Mouse (Mus musculus): Measurements from ENCODE around the gene Ran. TPM values are rescaled to one million over a fixed set of nuclear protein-coding genes. Genes with fewer than 3 reads are reported as not detected.

Gene Ran
- polyA plus RNA-seq, 1 experiment = 816 TPM

DNA sequence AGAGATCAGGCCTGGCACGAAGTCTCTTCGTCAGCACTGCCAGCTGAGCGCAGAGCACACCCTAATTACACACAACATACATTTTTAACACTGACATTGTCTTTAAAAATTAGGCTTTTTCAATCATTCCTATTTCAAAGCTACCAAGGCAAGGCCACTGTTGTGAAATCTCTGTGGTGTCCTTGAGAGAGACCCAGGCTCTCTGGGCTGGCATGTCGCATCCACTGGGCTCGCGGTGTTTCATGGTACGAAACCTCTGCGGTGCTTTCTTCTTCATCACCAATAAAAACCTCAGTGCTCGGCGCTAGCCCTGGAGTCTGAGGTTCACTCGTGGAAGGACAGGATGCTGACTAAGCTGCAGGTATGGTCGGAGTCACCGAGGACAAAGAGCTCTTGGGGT is 33.9 kb upstream of the Ran start:
- Histone ChIP-seq H3K27me3 (ENCODE audit: control insufficient read depth) (no peaks in the 10 kb centered on the region), H3K4me3 (replicated peaks) (no peak overlapping the region), H3K9me3 (ENCODE audit: control insufficient read depth, low read length) (no peaks in the 10 kb centered on the region), H3K36me3 (ENCODE audit: control insufficient read depth) (peaks cover 73% of the 10 kb centered on the region), H3K4me1 (ENCODE audit: control insufficient read depth) (peaks cover 4% of the 10 kb centered on the region)
- no peak for TF ChIP-seq GATA1 (IDR thresholded peaks at IDR 0.05; ENCODE audit: low read length)
- TF ChIP-seq TAL1 (IDR thresholded peaks at IDR 0.05; ENCODE audit: low read length) = no peak

DNA sequence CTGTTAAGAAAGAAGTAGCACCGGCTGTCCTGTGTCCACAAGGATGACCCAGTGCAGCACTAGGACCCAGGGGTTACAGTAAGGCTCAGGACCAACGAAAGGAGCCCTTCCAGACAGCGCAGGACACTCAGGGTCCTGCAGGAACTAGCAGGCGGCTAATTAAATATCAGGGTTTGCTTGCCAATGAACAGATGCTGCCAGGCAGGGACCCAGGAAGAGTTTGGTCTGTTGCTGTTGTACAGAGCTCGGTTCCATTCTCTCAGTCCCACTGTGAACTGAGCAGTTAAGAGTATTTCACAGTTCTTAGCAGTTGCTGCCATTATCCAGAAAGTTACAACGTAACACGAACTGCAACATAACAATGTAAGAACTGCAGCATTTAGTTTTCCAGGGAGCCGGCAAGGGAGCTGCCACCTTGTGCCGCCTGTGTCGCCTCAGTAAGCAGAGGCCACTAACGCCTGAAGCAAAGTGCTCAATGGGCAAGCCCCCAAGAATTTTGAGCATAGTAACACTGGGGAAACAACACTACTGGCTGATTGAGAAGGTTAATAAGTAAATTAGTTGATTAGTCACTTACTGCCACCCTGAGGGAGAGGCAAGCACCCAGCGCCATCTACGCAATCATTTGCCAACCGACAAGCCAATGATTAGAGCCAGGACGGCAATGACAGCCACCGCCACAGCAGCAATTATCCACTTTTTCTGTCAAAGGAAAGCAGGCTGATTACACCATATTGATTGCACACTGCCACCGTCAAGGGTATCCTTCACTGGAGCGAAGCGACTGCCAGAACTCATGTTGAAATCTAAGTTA is 32.5 kb upstream of the Ran start:
- H3K27me3 ChIP-seq (ENCODE audit: control insufficient read depth) = no peaks in the 10 kb centered on the region
- no peak for TF ChIP-seq GATA1 (IDR thresholded peaks at IDR 0.05; ENCODE audit: low read length)
- TF ChIP-seq TAL1 (IDR thresholded peaks at IDR 0.05; ENCODE audit: low read length) = no peak
- no peak overlapping the region for H3K4me3 ChIP-seq (replicated peaks)
- peaks cover 87% of the 10 kb centered on the region for H3K36me3 ChIP-seq (ENCODE audit: control insufficient read depth)
- no peaks in the 10 kb centered on the region; the same call in 1 of the 2 replicates for H3K4me1 ChIP-seq (ENCODE audit: control insufficient read depth)
- no peaks in the 10 kb centered on the region for H3K9me3 ChIP-seq (ENCODE audit: control insufficient read depth, low read length)

DNA sequence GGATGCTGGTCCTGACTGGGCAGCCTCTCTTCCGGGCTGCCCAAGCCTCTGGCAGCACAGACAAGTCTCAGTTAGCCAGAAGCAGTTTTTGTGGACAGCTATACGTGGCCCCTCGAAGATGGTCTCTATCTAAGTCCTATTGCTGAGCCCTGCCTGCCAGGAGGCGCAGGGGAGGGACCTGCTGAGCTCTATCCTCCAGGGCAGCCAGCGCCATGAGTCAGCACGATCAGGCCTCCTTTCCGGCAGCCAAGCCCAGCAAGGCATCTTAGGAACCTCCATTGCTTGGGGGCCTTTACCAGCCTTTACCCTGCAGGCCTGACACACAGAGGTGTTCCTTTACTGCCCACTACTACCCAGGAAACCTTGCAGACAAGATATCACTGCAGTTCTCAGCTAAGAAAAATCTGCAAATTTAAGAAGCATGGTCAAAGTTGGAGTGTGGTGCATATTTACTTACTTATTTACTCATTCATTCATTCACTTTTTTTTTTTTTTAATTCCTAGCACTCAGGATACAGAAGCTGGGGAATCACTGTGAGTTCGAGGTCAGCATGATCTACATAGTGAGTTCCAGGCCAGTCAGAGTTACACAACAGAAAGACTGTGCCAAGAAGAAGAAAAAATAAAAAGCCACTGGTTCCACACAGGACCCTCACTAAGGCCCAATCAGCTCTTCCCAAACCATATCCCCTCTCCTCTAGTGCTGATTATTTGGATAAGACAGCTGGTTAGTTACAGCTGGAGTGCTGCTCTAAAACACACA is 19.0 kb upstream of the Ran start:
- peaks cover 99% of the 10 kb centered on the region for H3K36me3 ChIP-seq (ENCODE audit: control insufficient read depth)
- H3K4me1 ChIP-seq (ENCODE audit: control insufficient read depth) = peaks cover 85% of the 10 kb centered on the region

DNA sequence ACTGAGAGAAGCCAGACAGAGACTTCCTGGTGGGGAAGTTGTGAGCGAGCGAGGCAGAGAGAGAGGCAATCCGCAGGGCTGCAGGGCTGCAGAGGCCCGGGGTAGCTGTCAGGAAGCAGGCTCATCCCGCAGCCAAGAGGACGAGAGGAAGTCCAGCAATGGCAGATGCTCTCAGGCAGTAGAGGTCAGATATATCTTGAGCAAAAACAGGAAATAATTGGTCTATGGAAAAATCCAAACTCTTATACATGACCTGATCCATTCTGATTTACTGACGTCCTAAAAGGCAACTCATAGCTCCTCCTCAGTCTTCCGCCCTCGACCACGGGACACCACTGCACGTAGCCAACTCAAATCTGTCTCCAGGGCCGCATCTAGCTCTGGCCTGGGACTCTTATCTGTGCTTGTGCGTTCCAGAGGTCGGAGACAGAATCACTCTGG is 17.3 kb upstream of the Ran start:
- Histone ChIP-seq H3K27me3 (ENCODE audit: control insufficient read depth) (no peaks in the 10 kb centered on the region), H3K4me1 (ENCODE audit: control insufficient read depth) (peaks cover 88% of the 10 kb centered on the region), H3K9me3 (ENCODE audit: control insufficient read depth, low read length) (no peaks in the 10 kb centered on the region), H3K36me3 (ENCODE audit: control insufficient read depth) (peaks cover 97% of the 10 kb centered on the region), H3K4me3 (replicated peaks) (peak overlapping the region; percentile 46)
- no peak for TF ChIP-seq GATA1 (IDR thresholded peaks at IDR 0.05; ENCODE audit: low read length)
- no peak for TF ChIP-seq TAL1 (IDR thresholded peaks at IDR 0.05; ENCODE audit: low read length)

More for the DNA sequence above, 19.0 kb upstream of the Ran start:
- Histone ChIP-seq H3K4me3 (replicated peaks) (peak overlapping the region; percentile 56), H3K9me3 (ENCODE audit: control insufficient read depth, low read length) (no peaks in the 10 kb centered on the region), H3K27me3 (ENCODE audit: control insufficient read depth) (no peaks in the 10 kb centered on the region)
- TF ChIP-seq TAL1 (IDR thresholded peaks at IDR 0.05; ENCODE audit: low read length) (no peak), GATA1 (IDR thresholded peaks at IDR 0.05; ENCODE audit: low read length) (no peak)

DNA sequence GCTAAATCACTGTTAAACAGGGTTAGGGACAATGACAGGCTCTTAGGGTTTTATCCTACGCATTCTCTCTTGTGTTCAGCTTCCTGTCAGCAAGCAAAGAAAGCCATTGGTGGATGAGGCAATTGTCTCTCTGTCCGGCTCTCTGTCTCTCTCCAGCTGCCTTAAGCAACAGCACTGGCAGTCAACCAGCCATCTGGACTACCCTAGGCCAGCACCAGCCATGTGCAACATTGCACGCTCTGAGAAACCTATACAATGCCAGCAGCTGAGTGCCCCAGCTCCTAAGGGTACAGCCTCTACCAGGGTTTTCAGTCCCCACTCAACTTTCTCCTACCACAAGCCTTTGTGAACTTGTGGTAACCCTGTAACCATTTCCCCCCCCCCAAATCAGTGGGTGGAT is 14.5 kb upstream of the Ran start:
- no peak for TF ChIP-seq TAL1 (IDR thresholded peaks at IDR 0.05; ENCODE audit: low read length)
- no peak for TF ChIP-seq GATA1 (IDR thresholded peaks at IDR 0.05; ENCODE audit: low read length)
- peak overlapping the region; percentile 91 for H3K4me3 ChIP-seq (replicated peaks)
- peaks cover 86% of the 10 kb centered on the region for H3K4me1 ChIP-seq (ENCODE audit: control insufficient read depth)

DNA sequence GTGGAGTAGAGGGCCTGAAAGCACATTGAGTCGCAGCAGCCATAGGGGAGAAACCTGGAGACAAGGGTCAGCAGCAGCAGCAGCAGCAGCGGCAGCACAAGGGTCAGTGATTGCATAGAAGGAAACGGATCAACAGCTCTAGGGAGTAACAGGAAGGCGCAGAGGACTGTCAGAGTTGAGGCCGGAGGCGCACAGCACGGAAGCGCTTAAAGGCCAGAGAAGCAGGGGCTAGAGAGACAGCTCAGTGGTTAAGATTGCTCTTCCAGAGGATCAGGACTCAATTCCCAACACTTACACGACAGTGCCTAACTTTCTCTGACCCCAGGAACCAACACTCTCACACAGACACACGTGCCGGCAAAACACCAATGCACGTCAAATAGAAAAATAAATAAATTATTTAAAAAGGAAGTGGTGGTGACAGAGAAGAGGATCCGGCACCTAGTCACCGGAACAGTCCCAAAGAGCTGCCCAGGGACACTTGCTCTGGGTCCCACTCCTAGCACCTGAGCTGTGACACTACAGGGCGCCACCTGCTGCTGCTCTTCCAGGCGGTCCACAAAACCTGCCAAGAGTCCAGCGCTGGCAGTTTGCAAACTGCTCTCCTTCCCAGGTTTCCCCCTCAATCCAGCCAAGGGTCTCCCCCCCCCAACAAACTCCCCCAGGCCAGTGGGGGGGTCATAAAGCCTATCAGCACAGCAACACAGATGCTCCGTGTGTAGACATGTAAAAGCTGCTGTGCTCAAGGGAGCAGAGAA is 13.7 kb upstream of the Ran start:
- H3K4me3 ChIP-seq (replicated peaks) = peak overlapping the region; percentile 91

More for the DNA sequence above, 14.5 kb upstream of the Ran start:
- H3K36me3 ChIP-seq (ENCODE audit: control insufficient read depth) = peaks cover 68% of the 10 kb centered on the region
- H3K27me3 ChIP-seq (ENCODE audit: control insufficient read depth) = no peaks in the 10 kb centered on the region
- no peaks in the 10 kb centered on the region for H3K9me3 ChIP-seq (ENCODE audit: control insufficient read depth, low read length)

DNA sequence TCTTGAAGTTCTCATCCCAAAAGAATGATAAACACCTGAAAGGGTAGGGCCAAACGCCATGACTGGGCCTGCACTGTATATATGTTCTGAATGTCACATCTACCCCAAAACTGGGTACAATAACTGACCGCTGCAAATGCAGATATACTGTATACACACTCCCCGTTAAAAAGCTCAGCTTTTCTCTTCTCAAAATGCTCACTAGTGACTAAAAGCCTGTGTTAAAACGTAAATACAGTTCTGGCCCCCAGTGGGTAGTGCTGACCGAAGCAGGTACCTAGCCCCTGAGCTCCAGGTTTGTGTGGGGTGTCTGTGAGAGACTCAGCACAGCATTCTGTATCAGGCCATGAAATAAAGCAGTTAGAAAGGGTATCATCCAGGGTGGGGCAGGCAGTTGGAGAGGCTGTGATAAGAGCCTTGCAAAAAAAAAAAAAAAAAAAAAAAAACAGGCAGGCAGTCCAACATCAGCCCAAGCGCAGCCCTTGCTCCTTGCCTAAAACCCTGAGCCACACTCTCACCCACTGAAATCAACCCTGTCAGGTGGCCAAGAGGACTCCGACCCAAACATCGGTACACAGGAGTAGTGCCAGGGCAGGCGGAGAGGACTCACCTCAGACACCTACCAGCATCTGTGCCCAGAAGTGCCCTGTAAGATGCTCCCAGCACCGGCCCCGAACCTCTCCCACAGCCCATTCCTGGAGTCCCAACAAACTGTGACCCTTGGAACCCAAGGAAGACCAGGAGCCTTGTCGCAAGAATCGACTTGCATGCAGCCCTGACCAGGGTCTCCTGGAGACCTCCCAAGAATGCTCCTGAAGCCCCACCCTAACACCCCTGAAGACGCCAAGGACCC is 12.5 kb upstream of the Ran start:
- Histone ChIP-seq H3K4me1 (ENCODE audit: control insufficient read depth) (peaks cover 72% of the 10 kb centered on the region), H3K27me3 (ENCODE audit: control insufficient read depth) (no peaks in the 10 kb centered on the region), H3K36me3 (ENCODE audit: control insufficient read depth) (peaks cover 50% of the 10 kb centered on the region), H3K9me3 (ENCODE audit: control insufficient read depth, low read length) (no peaks in the 10 kb centered on the region), H3K4me3 (replicated peaks) (peak overlapping the region; percentile 91)
- TF ChIP-seq TAL1 (IDR thresholded peaks at IDR 0.05; ENCODE audit: low read length) = peak; percentile 26; the same call in 1 of the 3 replicates
- peak; percentile 65 for TF ChIP-seq GATA1 (IDR thresholded peaks at IDR 0.05; ENCODE audit: low read length)

More for the DNA sequence above, 13.7 kb upstream of the Ran start:
- Histone ChIP-seq H3K4me1 (ENCODE audit: control insufficient read depth) (peaks cover 78% of the 10 kb centered on the region), H3K9me3 (ENCODE audit: control insufficient read depth, low read length) (no peaks in the 10 kb centered on the region), H3K27me3 (ENCODE audit: control insufficient read depth) (no peaks in the 10 kb centered on the region), H3K36me3 (ENCODE audit: control insufficient read depth) (peaks cover 61% of the 10 kb centered on the region)
- no peak for TF ChIP-seq GATA1 (IDR thresholded peaks at IDR 0.05; ENCODE audit: low read length)
- no peak for TF ChIP-seq TAL1 (IDR thresholded peaks at IDR 0.05; ENCODE audit: low read length)

DNA sequence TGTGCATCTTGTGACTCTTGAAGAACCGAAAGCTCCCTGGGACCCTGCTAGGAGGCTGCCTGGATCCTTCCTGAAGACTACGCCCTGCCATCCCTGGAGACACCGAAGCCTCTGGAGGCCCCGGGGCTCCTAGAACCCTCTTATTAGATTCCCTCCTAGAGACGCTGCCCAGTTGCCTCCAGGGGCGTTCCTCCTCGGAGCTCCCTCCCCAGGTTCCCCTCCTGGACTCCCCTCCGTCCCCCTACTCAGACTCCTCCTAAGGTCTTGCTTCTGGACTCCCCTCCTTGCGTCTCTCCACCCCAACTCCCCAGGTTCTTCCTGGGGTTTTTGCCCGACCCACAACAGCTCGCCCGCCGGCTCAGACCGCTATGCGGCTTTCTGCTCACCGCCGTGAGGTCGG is 11.9 kb upstream of the Ran start:
- no peaks in the 10 kb centered on the region for H3K27me3 ChIP-seq (ENCODE audit: control insufficient read depth)
- H3K4me3 ChIP-seq (replicated peaks) = peak overlapping the region; percentile 91
- TF ChIP-seq TAL1 (IDR thresholded peaks at IDR 0.05; ENCODE audit: low read length) (no peak), GATA1 (IDR thresholded peaks at IDR 0.05; ENCODE audit: low read length) (no peak)
- H3K4me1 ChIP-seq (ENCODE audit: control insufficient read depth) = peaks cover 72% of the 10 kb centered on the region
- no peaks in the 10 kb centered on the region for H3K9me3 ChIP-seq (ENCODE audit: control insufficient read depth, low read length)
- peaks cover 43% of the 10 kb centered on the region for H3K36me3 ChIP-seq (ENCODE audit: control insufficient read depth)
